Mouse (Mus musculus): ENCODE measurements at regions not wholly inside any gene's neighbourhood (a gene's known extent, or its start where the extent isn't known, plus 50 kb on each side); places are given as distances from the start of the nearest gene placed in this dataset.
A peak's percentile ranks its signal among the peaks of the same experiment; 100 is the strongest.

DNA sequence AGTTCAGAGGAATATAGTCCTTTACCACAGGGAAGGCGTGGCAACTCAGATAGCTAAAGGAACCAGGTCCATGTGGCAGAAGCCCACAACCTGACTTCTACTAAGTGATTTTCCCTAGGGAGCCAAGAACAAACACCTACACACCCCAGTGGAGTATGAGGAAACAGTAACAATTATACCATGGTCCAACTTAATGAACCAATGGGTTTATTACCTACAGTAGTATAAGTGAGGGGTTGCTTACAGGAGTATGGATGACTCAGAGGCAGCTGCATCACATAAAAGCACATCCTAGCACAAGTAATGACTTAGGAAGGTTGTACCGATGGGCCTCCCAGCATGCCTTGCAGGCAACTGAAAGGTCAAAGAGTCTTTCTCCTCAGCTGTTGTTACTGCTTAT is 98.7 kb upstream of the Cul1 start:
- DNase-seq (ENCODE audit: low spot score), result no peak

- no peak for DNase-seq (ENCODE audit: low spot score)
Observed at GRCm38 (mm10) chr6:47355500-47355899, 97.7 kb upstream of the Cul1 start.

DNA sequence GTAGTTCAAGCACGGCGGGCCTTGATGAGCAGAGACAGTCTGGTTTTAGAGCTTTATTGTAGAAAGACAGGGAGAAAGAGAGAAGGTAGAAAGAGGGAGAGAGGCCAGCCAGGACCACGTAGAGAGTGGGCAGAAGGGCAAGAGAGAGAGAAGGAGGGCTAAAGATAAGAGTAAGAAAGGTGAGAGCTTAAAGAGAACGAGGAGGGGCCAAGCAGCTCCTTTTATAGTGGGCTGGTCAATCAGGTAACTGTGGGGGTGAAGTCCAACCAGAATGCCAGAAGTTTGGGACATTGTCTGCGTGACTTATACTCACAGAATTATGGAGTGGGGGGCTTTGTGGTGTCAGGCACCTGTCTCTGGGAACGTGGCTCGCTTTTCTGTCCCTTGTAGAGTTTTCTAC is 96.7 kb upstream of the Cul1 start:
- no peak for DNase-seq (ENCODE audit: low spot score)

- DNase-seq (ENCODE audit: low spot score), result no peak
Observed at GRCm38 (mm10) chr6:47358686-47359085, 94.5 kb upstream of the Cul1 start.

- no peak for DNase-seq (ENCODE audit: low spot score)
Observed at GRCm38 (mm10) chr6:47364002-47364401, 89.2 kb upstream of the Cul1 start.

- DNase-seq (ENCODE audit: low spot score), result no peak
Observed at GRCm38 (mm10) chr6:47364556-47364955, 88.6 kb upstream of the Cul1 start.

DNA sequence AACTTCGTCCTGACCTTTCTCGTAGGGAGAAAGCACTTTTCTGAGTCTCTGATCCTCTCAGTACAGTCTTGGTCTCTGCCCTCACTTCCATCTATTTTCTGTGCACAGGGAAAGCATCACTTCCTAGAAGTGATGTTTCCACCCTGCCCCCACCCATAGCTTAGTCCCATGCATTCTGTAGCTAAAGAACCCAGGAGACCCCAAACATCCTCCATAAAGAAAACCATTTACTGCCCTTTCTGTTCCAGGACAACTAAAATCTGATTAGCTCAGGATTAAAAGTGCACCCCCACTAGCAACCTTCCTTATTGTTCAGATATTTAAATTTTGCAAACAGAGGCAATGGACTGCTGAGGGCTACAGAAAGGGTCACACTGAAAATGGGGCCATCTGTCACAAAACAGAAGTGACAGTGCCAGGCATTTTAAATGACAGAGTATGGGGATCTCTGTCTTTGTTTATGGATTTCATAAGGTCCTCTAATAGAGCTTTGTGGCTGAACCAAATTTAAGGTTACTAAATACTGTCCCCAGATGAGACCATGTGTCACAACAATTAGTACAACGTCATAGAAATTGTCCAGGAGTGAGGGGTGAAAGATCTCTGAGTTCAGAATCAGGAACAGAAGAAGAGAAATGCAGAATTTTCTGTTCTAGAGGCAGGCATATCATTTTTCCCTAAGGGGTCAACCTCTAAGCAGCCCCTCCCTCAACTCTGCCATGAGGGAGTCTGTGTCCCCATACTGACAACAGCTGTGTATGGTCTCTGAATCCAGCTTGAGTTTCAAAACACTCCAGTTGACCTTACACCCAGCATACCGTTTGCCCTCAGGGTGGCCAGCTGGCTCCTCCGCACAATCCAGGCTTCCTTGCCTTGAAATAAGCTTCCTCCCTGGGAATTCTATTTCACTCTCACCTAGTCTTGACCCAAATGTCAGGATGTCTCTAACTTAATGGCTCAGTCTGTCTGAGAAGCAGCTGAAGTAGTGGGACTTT is 87.2 kb upstream of the Cul1 start:
- DNase-seq (ENCODE audit: low spot score), result no peak

DNA sequence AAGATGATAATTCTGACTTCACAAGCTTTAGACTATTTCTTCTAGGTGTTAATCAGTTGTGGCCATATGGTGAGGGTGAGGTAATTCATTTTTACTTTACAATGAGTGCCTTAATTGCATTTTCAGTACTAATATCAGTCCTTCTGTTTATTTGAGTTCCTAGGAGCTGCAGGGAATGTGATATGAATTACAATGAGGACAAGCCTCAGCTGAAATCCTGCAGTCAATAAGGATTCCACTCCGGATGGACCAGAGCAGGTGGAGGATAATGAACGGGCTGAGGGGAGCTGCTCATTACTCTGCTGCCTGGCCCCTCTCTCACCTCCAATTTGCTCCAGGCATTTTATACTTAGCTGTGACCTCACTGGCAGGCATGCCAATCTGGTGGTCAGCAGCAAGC is 85.7 kb upstream of the Cul1 start:
- DNase-seq (ENCODE audit: low spot score), result no peak

GRCm38 (mm10) chr6:47375705-47376104 is 77.5 kb upstream of the Cul1 start:
- DNase-seq (ENCODE audit: low spot score), result no peak

DNA sequence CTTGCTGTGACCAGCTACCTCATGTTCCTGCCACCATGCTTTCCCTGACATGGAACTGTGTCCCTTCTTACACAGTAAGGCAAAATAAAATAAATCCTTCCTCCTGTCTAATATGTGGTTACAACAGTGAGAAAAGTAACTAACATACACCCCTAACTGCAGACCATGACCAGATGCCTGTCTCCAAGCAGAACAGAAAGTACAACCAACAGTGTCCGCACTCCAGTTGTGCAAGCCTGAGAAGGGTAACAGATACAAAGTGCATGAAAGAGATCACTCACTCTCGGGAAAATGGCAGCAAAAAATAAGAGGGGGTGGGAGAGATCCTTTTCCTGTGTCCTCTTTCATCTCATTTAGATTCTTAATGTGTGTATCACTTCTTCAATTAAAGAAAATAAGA is 71.7 kb upstream of the Cul1 start:
- DNase-seq (ENCODE audit: low spot score), result no peak

- DNase-seq (ENCODE audit: low spot score), result no peak
Observed at GRCm38 (mm10) chr6:47386550-47386949, 66.6 kb upstream of the Cul1 start.

- DNase-seq (ENCODE audit: low spot score), result no peak
Observed at GRCm38 (mm10) chr6:47389908-47390307, 63.3 kb upstream of the Cul1 start.

DNA sequence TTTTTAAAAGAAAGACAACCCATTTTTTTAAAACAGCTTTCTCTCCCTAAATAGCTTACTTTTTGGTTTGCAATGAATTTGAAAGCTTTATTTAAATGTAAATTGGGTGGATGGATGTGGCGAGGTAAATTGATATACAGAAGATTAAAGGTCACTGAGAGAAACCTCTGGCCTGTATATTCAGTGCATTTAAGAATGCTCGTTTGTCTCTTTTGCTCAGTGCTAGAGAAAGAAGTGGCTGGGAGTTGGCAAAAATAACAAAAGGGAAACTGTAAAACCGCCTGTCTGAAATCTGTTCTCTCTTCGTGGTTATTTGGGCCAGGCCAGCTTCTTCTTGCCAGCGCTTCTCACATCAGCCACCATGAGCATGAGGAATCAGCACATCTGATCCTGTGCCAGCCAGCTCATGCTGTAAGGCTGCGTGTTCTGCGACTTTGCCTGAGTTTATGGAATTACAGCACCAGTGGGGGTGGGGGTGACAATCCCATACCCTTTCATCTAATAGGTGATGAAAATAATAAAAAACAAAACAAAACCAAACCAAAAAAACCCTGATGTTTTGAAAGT is 62.7 kb upstream of the Cul1 start:
- peak; percentile 21 for DNase-seq (ENCODE audit: low spot score)

- DNase-seq (ENCODE audit: low spot score), result no peak
Observed at GRCm38 (mm10) chr6:47391014-47391802, 62.0 kb upstream of the Cul1 start.

DNA sequence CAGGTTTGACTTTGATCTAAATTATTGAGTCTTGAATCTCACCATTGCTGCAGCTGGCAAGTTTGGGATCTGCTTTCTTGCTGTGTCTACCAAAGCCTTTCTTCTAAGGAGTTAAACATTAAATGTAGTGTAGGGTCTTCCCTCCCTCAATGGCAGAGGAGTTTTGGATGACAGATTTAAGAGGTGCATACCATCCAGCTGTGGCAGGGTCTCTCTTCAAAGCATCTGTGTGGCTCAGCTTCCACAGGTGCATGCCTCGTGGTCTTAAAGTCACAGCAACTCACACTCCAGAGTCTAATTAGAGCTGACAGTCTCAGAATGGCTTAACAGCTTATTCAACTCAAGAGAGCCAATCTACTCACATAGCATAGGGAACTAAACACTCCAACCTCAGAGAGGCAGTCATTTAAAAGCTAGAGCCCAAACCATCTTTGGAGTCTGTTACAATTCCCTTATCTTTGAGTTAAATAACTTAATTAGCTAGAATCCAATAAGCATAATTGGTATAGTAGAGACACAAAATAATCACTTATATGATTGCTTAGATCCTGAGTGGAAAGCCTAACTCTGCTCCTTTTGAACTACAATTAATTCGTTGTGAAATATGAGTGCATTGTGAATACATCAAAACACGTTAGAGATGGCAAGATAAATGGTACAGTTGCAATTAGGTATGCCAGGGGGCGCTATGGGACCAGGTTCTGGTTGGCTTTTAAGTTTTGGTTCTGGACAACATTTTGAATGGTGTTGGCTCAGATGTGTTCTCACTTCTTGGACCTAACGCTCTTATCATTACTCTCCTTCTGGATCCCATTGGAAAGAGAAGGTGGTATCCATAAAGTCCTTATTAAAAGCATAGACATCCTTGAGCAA is 57.5 kb upstream of the Cul1 start:
- DNase-seq (ENCODE audit: low spot score), result peak; percentile 27
